Mouse (Mus musculus) MEL-GATA-1-ER (cell line): ENCODE measurements around the gene Epb41l4b.

ENCODE experiments used
- DNase-seq: peaks from one replicate; pipeline ENCODE4 v3.0.0-alpha.2; 2012; ENCODE audit warnings: low read depth; ENCODE audit errors: extremely low read depth

Epb41l4b gene

GRCm38 (mm10) chr4:57143026-57143937 is at the start of gene Epb41l4b:
Gene Epb41l4b, minus strand, starts transcription at chr4:57143437.
- no peak for DNase-seq

DNA sequence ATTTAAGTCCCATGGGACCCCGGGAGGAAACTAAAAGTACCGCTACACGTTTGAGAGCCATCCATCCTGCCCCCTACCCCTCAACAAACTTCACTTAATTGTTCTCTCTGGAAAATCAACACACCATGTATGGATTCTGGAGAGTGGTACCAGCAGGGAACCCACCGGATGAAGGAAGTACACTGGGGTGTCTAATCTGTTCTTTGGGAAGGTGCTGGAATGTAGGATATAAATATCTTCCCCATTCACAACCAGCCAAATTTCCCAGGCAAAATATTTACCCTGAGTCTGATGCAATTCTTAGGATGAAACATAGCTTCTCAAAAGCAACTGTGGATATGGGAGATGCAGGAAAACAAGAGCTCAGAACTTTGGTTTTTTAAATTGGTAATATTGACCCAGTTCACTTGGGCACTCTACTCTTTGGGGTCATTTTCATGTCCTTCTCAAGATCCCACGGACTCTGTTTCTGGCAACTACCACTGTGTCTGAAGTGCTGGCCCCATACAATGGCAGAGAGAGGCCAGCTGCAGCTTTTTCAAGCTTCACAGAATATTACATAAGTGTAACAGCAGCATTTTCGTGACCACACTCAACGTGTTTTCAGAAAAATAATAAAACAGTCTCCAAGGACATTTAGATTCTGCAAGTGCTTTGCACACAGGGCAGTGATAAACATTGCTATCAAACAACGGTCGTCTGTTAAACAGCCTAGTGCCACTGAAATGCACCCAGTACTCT is 48.5 kb upstream of the Epb41l4b start:
- no peak for DNase-seq

DNA sequence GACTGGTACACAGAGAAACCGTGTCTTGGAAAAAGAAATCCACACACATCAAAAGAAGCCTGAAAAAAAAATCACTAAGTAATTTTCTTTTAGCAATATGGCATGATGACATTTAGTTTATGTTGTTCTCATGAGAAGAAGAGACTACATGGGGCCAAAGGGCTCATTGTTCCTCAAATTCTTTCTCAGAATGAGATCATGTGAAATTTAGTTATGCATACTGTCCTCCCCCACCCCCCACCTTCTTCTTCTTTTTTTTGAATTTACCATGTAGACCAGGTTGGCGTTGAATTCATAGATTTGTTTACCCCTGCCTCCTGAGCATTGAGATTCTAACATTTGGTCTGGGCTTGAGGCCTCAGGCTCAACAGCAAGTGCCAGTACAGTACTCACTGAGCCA is 46.6 kb upstream of the Epb41l4b start:
- DNase-seq: no peak

DNA sequence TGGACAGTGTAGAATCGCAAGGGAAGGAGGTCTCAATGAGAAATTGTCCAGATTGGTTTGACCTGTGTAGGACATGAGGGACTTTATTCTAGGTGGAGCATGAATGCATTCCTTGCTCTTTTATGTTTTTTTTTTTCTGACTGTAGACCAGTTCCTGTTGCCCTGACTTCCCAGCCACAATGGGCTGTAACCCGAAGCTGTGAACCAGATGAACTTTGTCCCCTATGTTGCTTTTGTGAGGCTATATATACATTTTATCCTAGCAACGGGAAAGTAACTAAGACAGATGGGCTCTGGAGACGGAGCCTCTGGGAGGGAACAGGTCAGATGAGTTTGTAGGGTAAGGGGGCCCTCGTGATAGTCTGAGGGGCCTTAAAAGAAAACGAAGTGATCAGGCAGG is 42.8 kb upstream of the Epb41l4b start:
- DNase-seq: no peak

GRCm38 (mm10) chr4:57185462-57185861 is 42.2 kb upstream of the Epb41l4b start:
- DNase-seq: no peak

GRCm38 (mm10) chr4:57183493-57183892 is 40.3 kb upstream of the Epb41l4b start:
- no peak for DNase-seq

GRCm38 (mm10) chr4:57181538-57181937 is 38.3 kb upstream of the Epb41l4b start:
- DNase-seq: no peak

DNA sequence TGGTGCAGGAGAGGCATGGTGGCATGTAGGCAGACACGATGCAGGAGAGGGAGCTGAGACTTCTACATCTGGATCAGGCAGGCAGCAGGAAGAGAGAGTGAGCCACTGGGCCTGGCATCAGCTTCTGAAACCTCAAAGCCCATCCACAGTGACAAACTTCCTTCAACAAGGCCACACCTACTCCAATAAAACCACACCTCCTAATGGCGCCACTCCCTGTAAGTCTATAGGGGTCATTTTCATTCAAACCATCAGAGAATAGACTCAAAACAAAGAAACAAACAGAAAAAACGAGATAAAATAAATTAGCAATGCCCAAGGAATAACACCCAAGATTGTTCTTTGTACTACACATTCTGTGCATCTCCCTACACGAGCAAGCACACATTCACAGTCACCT is 35.6 kb upstream of the Epb41l4b start:
- DNase-seq: no peak

DNA sequence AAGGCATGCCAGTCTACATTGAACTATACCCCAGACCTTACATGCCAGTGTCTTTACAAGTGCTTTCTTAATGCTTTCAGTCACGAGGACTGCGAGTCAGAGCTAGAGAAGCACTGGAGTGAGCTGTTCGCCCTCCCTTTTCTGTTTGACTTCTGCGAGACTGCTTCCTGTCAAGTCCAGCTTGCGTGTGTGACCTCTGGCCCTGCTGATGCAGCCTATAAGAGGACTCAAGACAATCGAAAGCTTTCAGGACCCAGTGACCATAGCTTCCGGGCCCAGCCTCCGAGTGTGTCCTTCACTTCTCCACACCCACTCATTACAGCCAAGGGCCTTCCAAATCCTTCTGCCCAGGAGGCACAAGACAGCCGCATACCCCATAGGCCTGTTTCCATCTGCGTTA is 32.1 kb upstream of the Epb41l4b start:
- DNase-seq: no peak

GRCm38 (mm10) chr4:57172861-57173260 is 29.6 kb upstream of the Epb41l4b start:
- DNase-seq: no peak

DNA sequence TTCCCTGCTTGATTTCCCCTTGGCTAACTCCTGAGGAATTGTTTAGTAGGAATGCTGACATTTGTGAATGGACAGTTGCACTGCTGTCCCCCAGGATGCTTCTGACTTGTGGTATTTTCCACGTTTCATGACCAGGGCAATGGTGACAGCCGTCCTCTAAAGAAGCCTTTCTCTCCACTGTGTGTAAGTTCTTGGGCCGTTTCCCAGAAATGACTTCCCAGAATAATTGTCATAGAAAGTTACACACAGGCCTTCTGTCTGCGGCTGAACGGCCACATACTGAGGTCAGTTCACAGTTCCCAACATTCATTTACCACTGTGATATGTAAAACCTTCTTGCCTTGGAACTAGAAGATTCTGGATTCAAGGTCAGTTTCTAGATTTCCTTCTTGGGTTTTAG is 28.6 kb upstream of the Epb41l4b start:
- no peak for DNase-seq

GRCm38 (mm10) chr4:57168680-57169079 is 25.4 kb upstream of the Epb41l4b start:
- DNase-seq: no peak

DNA sequence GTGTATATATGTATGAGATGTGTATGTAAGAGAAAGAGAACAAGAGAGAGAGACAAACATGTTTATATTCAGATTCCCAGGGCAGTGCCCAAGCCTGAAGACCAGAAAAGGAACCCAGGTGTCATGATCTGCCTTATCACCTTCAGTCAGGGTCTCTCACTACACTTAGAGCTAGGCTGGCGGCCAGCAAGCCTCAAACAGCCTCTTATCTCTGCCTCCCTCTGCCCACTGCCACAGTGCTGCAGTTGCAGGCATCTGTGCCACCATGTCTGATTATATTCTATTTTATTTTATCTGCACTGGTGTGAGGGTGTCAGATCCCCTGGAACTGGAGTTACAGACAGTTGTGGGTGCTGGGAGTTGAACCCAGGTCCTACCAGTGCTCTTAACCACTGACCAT is 25.0 kb upstream of the Epb41l4b start:
- DNase-seq: no peak

DNA sequence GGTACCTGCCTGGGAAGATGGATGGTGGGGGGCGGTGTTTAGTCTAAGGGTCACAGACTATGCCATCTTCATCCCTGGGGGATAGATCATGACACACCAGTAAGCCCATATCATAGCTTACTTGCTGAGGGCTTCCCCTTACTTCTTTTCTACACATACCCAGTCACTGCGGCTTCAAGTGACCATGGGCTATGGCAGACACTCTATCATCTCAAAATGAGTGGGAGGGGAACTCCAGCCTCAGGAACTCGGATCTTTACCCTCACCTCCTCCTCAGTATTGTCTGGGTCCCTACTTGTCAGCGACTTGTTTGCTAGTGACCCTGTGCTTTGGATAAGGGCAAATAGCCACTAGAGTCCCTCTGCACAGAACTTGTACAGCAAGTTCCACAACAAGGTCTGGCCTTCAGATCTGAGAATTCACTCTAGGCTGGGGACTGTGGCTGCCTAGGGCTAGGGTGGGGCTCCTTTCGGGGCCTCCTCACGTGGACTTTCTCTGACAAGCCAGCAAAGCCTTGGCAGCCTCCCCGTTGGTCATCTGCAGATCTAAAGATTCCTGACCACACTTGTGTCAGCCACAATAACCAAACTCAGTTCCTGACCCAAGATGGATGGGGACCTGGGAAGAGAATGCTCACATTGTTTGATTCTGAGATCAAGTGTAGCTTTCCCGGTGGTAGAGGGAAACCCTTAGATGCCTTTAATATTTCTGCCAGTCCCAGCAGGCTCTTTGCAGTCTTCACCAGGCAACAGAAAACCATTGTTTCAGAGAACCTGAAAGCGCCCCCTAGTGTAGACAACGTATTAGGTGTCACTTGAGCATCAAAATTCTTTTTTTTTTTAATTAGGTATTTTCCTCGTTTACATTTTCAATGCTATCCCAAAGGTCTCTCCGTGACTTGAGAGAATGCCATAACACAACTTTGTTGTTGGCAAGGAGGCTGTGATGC is 24.0 kb upstream of the Epb41l4b start:
- no peak for DNase-seq

DNA sequence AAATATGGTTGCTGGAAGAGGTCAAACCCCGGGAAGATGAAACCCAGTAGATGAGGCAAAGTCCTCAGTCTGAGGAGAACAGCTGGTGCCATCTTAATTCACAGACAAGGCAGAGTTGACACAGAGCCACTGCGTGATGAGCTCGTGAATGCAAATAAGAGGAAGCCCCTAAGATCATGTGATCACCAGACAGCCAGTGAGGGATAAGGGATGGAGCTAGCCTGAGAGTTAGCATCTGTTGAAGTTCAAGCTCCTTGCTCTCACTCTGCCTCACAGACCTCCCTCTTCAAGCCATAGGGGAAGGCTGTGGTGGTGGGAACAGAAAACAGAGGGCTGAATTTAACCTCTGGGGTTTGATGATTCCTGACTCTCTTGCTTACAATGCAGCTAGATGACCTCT is 22.4 kb upstream of the Epb41l4b start:
- DNase-seq: no peak

DNA sequence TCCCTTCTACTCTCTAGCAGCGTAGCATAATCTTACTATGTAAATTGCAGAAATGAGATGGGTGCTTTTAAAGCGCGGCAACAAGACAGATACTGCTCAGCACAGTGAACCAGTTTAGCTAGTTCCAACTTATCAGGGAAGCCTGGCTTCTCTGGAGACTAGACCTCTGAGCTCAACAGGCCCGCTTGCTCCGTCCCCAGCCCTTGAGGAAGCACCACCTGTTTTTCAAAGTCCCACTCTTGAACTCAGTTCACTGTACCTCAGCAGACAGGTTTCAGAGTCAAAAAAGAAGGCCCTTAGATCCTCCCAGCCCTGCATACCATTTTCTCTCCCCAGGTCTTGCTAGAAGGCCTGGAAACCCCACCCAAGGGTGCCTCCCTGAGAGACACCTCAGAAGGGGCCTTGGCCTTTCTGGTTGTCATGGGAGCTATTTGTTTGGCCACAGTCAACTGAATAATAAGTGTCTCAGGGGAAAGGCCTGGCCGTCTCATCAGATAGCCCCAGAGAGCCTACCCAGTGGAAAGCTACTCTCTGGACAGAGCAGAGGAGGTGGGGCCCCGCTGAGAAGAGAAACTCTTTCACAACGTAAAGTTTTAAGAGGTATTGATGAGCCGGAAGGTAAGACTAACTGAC is 21.5 kb upstream of the Epb41l4b start:
- DNase-seq: no peak

GRCm38 (mm10) chr4:57162789-57163722 is 19.8 kb upstream of the Epb41l4b start:
- no peak for DNase-seq

DNA sequence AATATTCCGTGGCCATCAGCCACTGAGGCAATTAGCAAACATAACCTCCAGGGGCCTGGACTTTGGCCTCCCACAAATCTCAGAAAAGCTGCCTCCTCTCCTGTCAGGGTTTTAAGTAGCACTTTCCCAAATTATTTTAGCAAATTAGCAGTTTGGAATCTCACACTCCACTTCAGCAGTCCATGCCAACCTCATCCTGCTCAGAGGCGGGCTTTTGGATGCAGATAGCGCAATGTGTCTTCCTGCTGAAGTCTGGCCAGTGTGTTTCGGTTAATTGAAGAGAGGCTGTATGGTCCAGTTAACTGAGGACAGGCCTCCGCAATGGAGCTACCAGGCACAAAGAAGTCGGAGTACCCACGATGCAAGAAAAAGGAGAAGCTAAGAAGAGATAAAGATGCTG is 17.3 kb upstream of the Epb41l4b start:
- DNase-seq: no peak

DNA sequence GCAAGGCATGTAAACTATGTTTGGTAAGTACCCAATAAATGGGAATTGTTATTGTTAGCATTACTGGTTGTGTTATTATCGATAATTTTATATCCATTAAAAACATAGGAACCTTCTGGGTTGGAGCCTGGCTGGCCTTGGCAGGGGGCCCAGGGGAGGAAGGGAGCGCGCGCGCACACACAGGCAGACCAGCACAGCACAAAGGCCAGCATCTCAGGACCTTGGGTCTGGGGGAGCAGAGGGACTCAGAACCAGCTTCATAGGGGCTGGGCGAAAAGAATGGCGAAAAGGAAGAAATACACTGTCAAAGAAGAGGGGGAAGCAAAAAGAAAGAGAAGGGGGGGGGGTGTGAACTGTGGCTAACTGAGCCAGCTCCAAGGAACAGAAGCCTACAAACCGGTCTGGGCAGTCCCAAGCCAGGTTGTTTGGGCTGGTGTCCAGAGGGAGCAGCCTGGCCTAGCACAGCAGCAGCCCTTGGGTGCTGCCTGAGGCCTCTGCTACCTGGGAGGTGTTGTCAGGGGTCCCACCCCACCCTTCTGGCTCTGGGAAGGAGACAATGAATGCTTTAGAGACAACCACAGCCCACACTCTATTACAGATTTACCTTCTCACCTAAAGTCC is 13.4 kb upstream of the Epb41l4b start:
- no peak for DNase-seq
